Mouse (Mus musculus) CH12.LX (cell line): Measurements from ENCODE around the gene Msmp. TPM values are rescaled to one million over a fixed set of nuclear protein-coding genes. Genes with fewer than 3 reads are reported as not detected.

Source experiments
- DNase-seq: peaks from one replicate; pipeline ENCODE4 v3.0.0-alpha.2; 2013; ENCODE audit errors: extremely low read depth
- H3K27ac ChIP-seq: 2 replicates; pipeline ENCODE4 v1.5.1; 2012; ENCODE audit warnings: low read depth, mild to moderate bottlenecking, control low read depth, moderate library complexity; ENCODE audit not compliant: insufficient read depth
- H3K27me3 ChIP-seq: replicated peaks from 2 replicates; pipeline ENCODE3; 2012; ENCODE audit warnings: inconsistent platforms
- H3K36me3 ChIP-seq, 2 experiments: replicated peaks in 1 of 2; 2 replicates each; pipeline versions ENCODE3 to v1.6.1; 2012; ENCODE audit warnings: inconsistent platforms in 1 of 2, low read length in 1 of 2, mild to moderate bottlenecking in 1 of 2, mixed read lengths in 1 of 2, moderate library complexity in 1 of 2; ENCODE audit not compliant: control insufficient read depth in 1 of 2, insufficient read depth in 1 of 2
- H3K4me1 ChIP-seq, 2 experiments: 2 replicates each; pipeline ENCODE4 v1.6.1; 2012; ENCODE audit warnings: inconsistent platforms in 1 of 2, moderate library complexity in 1 of 2; ENCODE audit not compliant: insufficient read depth in 2 of 2, control insufficient read depth in 1 of 2
- H3K4me2 ChIP-seq: 2 replicates; pipeline ENCODE4 v1.6.1; 2012; ENCODE audit warnings: low read depth, mild to moderate bottlenecking, control low read depth; ENCODE audit not compliant: poor library complexity, insufficient read depth, severe bottlenecking
- H3K4me3 ChIP-seq, 3 experiments: fragments of 150-350 bp in 1 of 3; sonication (generic) in 1 of 3; replicated peaks in 1 of 3; 2 replicates each; pipeline versions ENCODE3 to v1.5.1; 2011 to 2012; ENCODE audit warnings: low read depth in 2 of 3, low read length in 2 of 3, mild to moderate bottlenecking in 2 of 3, moderate library complexity in 2 of 3, control low read depth in 1 of 3, improper control_type of control experiment in 1 of 3, inconsistent platforms in 1 of 3, mixed read lengths in 1 of 3; ENCODE audit not compliant: poor library complexity in 1 of 3
- H3K79me2 ChIP-seq: replicated peaks from 2 replicates; pipeline ENCODE4 v1.6.1; 2012; ENCODE audit warnings: mild to moderate bottlenecking, moderate library complexity; ENCODE audit not compliant: control insufficient read depth, poor library complexity, insufficient read depth, severe bottlenecking; ENCODE audit errors: extremely low read depth
- H3K9ac ChIP-seq: 2 replicates; pipeline ENCODE4 v1.6.1; 2012; ENCODE audit warnings: low read depth, mild to moderate bottlenecking, control low read depth, moderate library complexity; ENCODE audit not compliant: insufficient read depth
- H3K9me3 ChIP-seq: replicated peaks from 2 replicates; pipeline ENCODE3; 2012; ENCODE audit warnings: low read length, inconsistent platforms, mixed read lengths
- CHD2 ChIP-seq: IDR thresholded peaks from 2 replicates; pipeline ENCODE4 v1.6.1; 2011; ENCODE audit warnings: low read length, improper control_type of control experiment
- ELF1 ChIP-seq: IDR thresholded peaks from 2 replicates; pipeline ENCODE4 v1.6.1; 2014; ENCODE audit warnings: low read depth, mild to moderate bottlenecking, inconsistent platforms, low read length, improper control_type of control experiment
- EP300 ChIP-seq: IDR thresholded peaks from 2 replicates; pipeline ENCODE4 v1.6.1; 2011; ENCODE audit warnings: low read length, improper control_type of control experiment
- IRF4 ChIP-seq: IDR thresholded peaks from 2 replicates; pipeline ENCODE4 v1.6.1; 2014; ENCODE audit warnings: low read depth, mild to moderate bottlenecking, inconsistent platforms, low read length, improper control_type of control experiment
- JUN ChIP-seq: IDR thresholded peaks from 2 replicates; pipeline ENCODE4 v1.6.1; 2011; ENCODE audit warnings: low read depth, mild to moderate bottlenecking, low read length, improper control_type of control experiment, moderate library complexity; ENCODE audit not compliant: insufficient read depth
- MAX ChIP-seq: IDR thresholded peaks from 2 replicates; pipeline ENCODE4 v1.6.1; 2011; ENCODE audit warnings: low read length, improper control_type of control experiment
- MAZ ChIP-seq: IDR thresholded peaks from 2 replicates; pipeline ENCODE4 v1.6.1; 2012; ENCODE audit warnings: low read depth, mild to moderate bottlenecking, inconsistent platforms, low read length, improper control_type of control experiment, moderate library complexity
- MYC ChIP-seq: IDR thresholded peaks from 2 replicates; pipeline ENCODE4 v1.6.1; 2011; ENCODE audit warnings: low read depth, mild to moderate bottlenecking, improper control_type of control experiment, low read length
- NRF1 ChIP-seq: IDR thresholded peaks from 2 replicates; pipeline ENCODE4 v1.6.1; 2014; ENCODE audit warnings: low read depth, mild to moderate bottlenecking, inconsistent platforms, low read length, improper control_type of control experiment, moderate library complexity
- PAX5 ChIP-seq: IDR thresholded peaks from 2 replicates; pipeline ENCODE4 v1.6.1; 2012; ENCODE audit warnings: low read length, inconsistent platforms, mixed read lengths
- POLR2A ChIP-seq: IDR thresholded peaks from 2 replicates; pipeline ENCODE4 v1.6.1; 2011; ENCODE audit warnings: low read depth, mild to moderate bottlenecking, improper control_type of control experiment, low read length
- POLR2AphosphoS2 ChIP-seq: IDR thresholded peaks from 2 replicates; pipeline ENCODE4 v1.6.1; 2011; ENCODE audit warnings: low read depth, low read length, improper control_type of control experiment
- RAD21 ChIP-seq: IDR thresholded peaks from 2 replicates; pipeline ENCODE4 v1.6.1; 2011; ENCODE audit warnings: low read depth, mild to moderate bottlenecking, low read length, improper control_type of control experiment, moderate library complexity
- RCOR1 ChIP-seq: conservative IDR thresholded peaks from 2 replicates; pipeline ENCODE4 v1.6.1; 2012; ENCODE audit warnings: low read depth, mild to moderate bottlenecking, inconsistent platforms, low read length, improper control_type of control experiment
- UBTF ChIP-seq: IDR thresholded peaks from 2 replicates; pipeline ENCODE4 v1.6.1; 2012; ENCODE audit warnings: low read depth, mild to moderate bottlenecking, inconsistent platforms, low read length, improper control_type of control experiment, moderate library complexity
- USF1 ChIP-seq: IDR thresholded peaks from 2 replicates; pipeline ENCODE4 v1.6.1; 2014; ENCODE audit warnings: low read depth, mild to moderate bottlenecking, inconsistent platforms, low read length, improper control_type of control experiment
- USF2 ChIP-seq: conservative IDR thresholded peaks from 2 replicates; pipeline ENCODE4 v1.6.1; 2011; ENCODE audit warnings: low read depth, low read length, improper control_type of control experiment
- ZNF384 ChIP-seq: IDR thresholded peaks from 2 replicates; pipeline ENCODE4 v1.6.1; 2012; ENCODE audit warnings: low read depth, low read length, improper control_type of control experiment, inconsistent platforms
- dilution Hi-C: fragments of 300-500 bp; cut with MboI; formaldehyde crosslinking; loops from 2 replicates; pipeline ENCODE4 v1.14.3; 2020; ENCODE audit warnings: low sequenced_read_pairs; ENCODE audit not compliant: extremely low pct_unique_long_range_greater_than_20kb, extremely low pct_ligation_motif_present
- in situ Hi-C: fragments of 300-500 bp; cut with MboI; formaldehyde crosslinking; loops from 3 replicates; pipeline ENCODE4 v1.14.3; 2019; ENCODE audit warnings: low sequenced_read_pairs, low pct_ligation_motif_present, low pct_unique_long_range_greater_than_20kb, mixed read lengths
- polyA plus RNA-seq: library from polyadenylated mRNA; unstranded; fragments of >175 nt; gene quantifications from 2 replicates; pipeline ENCODE4 v1.2.1, GENCODE M21; 2012; ENCODE audit warnings: low read depth; ENCODE audit not compliant: insufficient read length
- total RNA-seq, 2 experiments: library from RNA; depleted of rRNA; stranded (reverse); fragments of 300-350 nt in 1 of 2; fragments of >200 nt in 1 of 2; gene quantifications; 2 replicates each; pipeline ENCODE4 v1.2.3; 2012 to 2014

Gene Msmp
- total and polyA plus RNA-seq, 3 experiments: 0.72 to 5.9 TPM; not detected in 1

GRCm38 (mm10) chr4:43604099-43604498 is 19.8 kb upstream of the Msmp start:
- DNase-seq: no peak
- Histone ChIP-seq H3K4me3 (no peak overlapping the region), H3K36me3 (no peaks in the 10 kb centered on the region), H3K27me3 (peaks cover 32% of the 10 kb centered on the region), H3K27ac (no peak overlapping the region), H3K9ac (no peak overlapping the region)
- dilution Hi-C loops: no loop called here
- TF ChIP-seq PAX5 (no peak), MAZ (no peak), RAD21 (no peak), ELF1 (no peak), ZNF384 (peak; percentile 64)
- TF ChIP-seq, all 38 proteins: peak for 1
- H3K4me2 ChIP-seq: no peak overlapping the region
- H3K9me3 ChIP-seq: no peaks in the 10 kb centered on the region
- no peaks in the 10 kb centered on the region for H3K79me2 ChIP-seq
- H3K4me1 ChIP-seq: no peaks in the 10 kb centered on the region
- in situ Hi-C loops: no loop called here

GRCm38 (mm10) chr4:43600195-43600934 is 16.1 kb upstream of the Msmp start:
- peaks cover 15% of the 10 kb centered on the region for H3K27me3 ChIP-seq
- H3K36me3 ChIP-seq: no peaks in the 10 kb centered on the region
- H3K4me1 ChIP-seq: no peaks in the 10 kb centered on the region
- no peak overlapping the region for H3K4me3 ChIP-seq
- no peak for DNase-seq
- in situ Hi-C loops: no loop called here
- no peak overlapping the region for H3K4me2 ChIP-seq
- no peak overlapping the region for H3K27ac ChIP-seq
- dilution Hi-C loops: no loop called here
- TF ChIP-seq UBTF (no peak), CHD2 (no peak), MAZ (no peak)
- no peaks in the 10 kb centered on the region for H3K79me2 ChIP-seq
- H3K9me3 ChIP-seq: no peaks in the 10 kb centered on the region
- H3K9ac ChIP-seq: no peak overlapping the region

- H3K36me3 ChIP-seq: no peaks in the 10 kb centered on the region
- no peaks in the 10 kb centered on the region for H3K79me2 ChIP-seq
- H3K9ac ChIP-seq: no peak overlapping the region
- DNase-seq: no peak
- dilution Hi-C loops (no loop called here), in situ Hi-C loops (no loop called here)
- H3K4me1 ChIP-seq: no peaks in the 10 kb centered on the region
- H3K9me3 ChIP-seq: no peaks in the 10 kb centered on the region
- H3K4me3 ChIP-seq: no peak overlapping the region
- TF ChIP-seq POLR2AphosphoS2 (no peak), MYC (no peak), ELF1 (no peak), USF2 (no peak), NRF1 (no peak), JUN (no peak), RCOR1 (no peak), CHD2 (no peak), POLR2A (no peak), RAD21 (no peak), IRF4 (no peak), UBTF (no peak), EP300 (no peak), USF1 (no peak), MAX (no peak)
- H3K27me3 ChIP-seq: peaks cover 4% of the 10 kb centered on the region
- no peak overlapping the region for H3K27ac ChIP-seq
- no peak overlapping the region for H3K4me2 ChIP-seq
Measured at GRCm38 (mm10) chr4:43598650-43599380, 14.5 kb upstream of the Msmp start.
